Mouse (Mus musculus): ENCODE measurements around the gene Mlph.

GRCm38 (mm10) chr1:90900406-90900805 is 14.5 kb upstream of the Mlph start:
- TF ChIP-seq EP300 (IDR thresholded peaks at IDR 0.05; ENCODE audit: low read depth), result no peak
- no peak for TF ChIP-seq CTCF (IDR thresholded peaks at IDR 0.05; ENCODE audit: low read depth)
